ENCODE assay signal across 8 mouse cellular contexts in genomic region chr13:21718381-21719080, GRCm38 (mm10). TPM values are rescaled to one million over a fixed set of nuclear protein-coding genes. Genes with fewer than 3 reads are reported as not detected.
DNase-seq lines count a peak whose midpoint lies in the region; ATAC-seq and TF ChIP-seq lines count a peak whose summit lies in the region.

No protein-coding gene starts in this region.

- 43% methylated on average over 4 of the region's 4 CpGs for WGBS in lung, embryonic 15.5 days
- 57% methylated on average over 4 of the region's 4 CpGs for WGBS in intestine, embryonic 15.5 days
- 60% methylated on average over 4 of the region's 4 CpGs for WGBS in neural tube, embryonic 13.5 days

- peak overlapping the region; percentile 89 for H3K27ac ChIP-seq in lung, embryonic 15.5 days
- peak overlapping the region; percentile 75 for H3K27ac ChIP-seq in intestine, embryonic 15.5 days
- H3K27ac ChIP-seq in neural tube, embryonic 13.5 days (replicated peaks), result peak overlapping the region; percentile 82
- H3K27ac ChIP-seq in gastrocnemius, adult 2 months, result no peak overlapping the region

- DNase-seq in lung, adult 18-20 months, result no peak
- DNase-seq in embryo, embryonic 9.5 days (ENCODE audit: extremely low spot score), result peak; percentile 76
- DNase-seq in right cerebral cortex, adult 18-20 months, result no peak
- DNase-seq in gastrocnemius, adult 2 months, result no peak

- ATAC-seq in lung, embryonic 15.5 days (ENCODE audit: borderline replicate concordance, extremely low read depth, low FRiP score, low TSS enrichment), result no peak
- no peak for ATAC-seq in intestine, embryonic 15.5 days
- ATAC-seq in neural tube, embryonic 13.5 days (ENCODE audit: low read depth), result no peak
- no peak for ATAC-seq in activated CD4-positive, CD25-positive, alpha-beta regulatory T cell, adult 4 months

- intact Hi-C loops in gastrocnemius, adult 2 months (cut with DNase I), result loop anchor here (5.0 to 10.0 kb wide), 3 partner anchors 34 to 1966 kb away; partner anchors contain the start of genes Hist1h1b, Hist1h2ac, Hist1h2ak and Hist1h2an

- H3K4me1 ChIP-seq in lung, embryonic 15.5 days, result peaks cover 33% of the 10 kb centered on the region
- peaks cover 16% of the 10 kb centered on the region for H3K4me1 ChIP-seq in intestine, embryonic 15.5 days (replicated peaks)
- H3K4me1 ChIP-seq in neural tube, embryonic 13.5 days (replicated peaks), result peaks cover 49% of the 10 kb centered on the region

- H3K27me3 ChIP-seq in lung, embryonic 15.5 days, result no peaks in the 10 kb centered on the region
- no peaks in the 10 kb centered on the region for H3K27me3 ChIP-seq in intestine, embryonic 15.5 days (replicated peaks)
- no peaks in the 10 kb centered on the region for H3K27me3 ChIP-seq in neural tube, embryonic 13.5 days

- H3K36me3 ChIP-seq in lung, embryonic 15.5 days, result no peaks in the 10 kb centered on the region
- H3K36me3 ChIP-seq in intestine, embryonic 15.5 days, result no peaks in the 10 kb centered on the region
- no peaks in the 10 kb centered on the region for H3K36me3 ChIP-seq in neural tube, embryonic 13.5 days

- peak overlapping the region; percentile 63 for H3K4me2 ChIP-seq in lung, embryonic 15.5 days
- H3K4me2 ChIP-seq in intestine, embryonic 15.5 days (replicated peaks), result peak overlapping the region; percentile 65
- H3K4me2 ChIP-seq in neural tube, embryonic 13.5 days, result peak overlapping the region; percentile 67

- peak overlapping the region; percentile 44 for H3K4me3 ChIP-seq in lung, embryonic 15.5 days
- peak overlapping the region; percentile 39 for H3K4me3 ChIP-seq in intestine, embryonic 15.5 days (replicated peaks)
- H3K4me3 ChIP-seq in neural tube, embryonic 13.5 days, result peak overlapping the region; percentile 42
- no peak overlapping the region for H3K4me3 ChIP-seq in gastrocnemius, adult 2 months

- H3K9me3 ChIP-seq in lung, embryonic 15.5 days, result no peaks in the 10 kb centered on the region
- no peaks in the 10 kb centered on the region for H3K9me3 ChIP-seq in intestine, embryonic 15.5 days
- H3K9me3 ChIP-seq in neural tube, embryonic 13.5 days, result no peaks in the 10 kb centered on the region

- peak overlapping the region; percentile 55 for H3K9ac ChIP-seq in lung, embryonic 15.5 days
- peak overlapping the region; percentile 52 for H3K9ac ChIP-seq in intestine, embryonic 15.5 days
- peak overlapping the region; percentile 79 for H3K9ac ChIP-seq in neural tube, embryonic 13.5 days

- TF ChIP-seq CTCF in gastrocnemius, adult 2 months (IDR thresholded peaks at IDR 0.05), result no peak

RNA-seq across cellular contexts. Expression of gene Hist1h3h, which starts 1.1 kb away (rescaled TPM):
- 11.8 and 14.4 TPM in 2 replicates for polyA plus RNA-seq in lung, embryonic 15.5 days (2015; fragmentation: Nextera tagmentation; extraction: Ambion mirVana)
- polyA plus RNA-seq in intestine, embryonic 15.5 days (2015; fragmentation: Nextera tagmentation; extraction: Ambion mirVana), result 5.4 and 13.1 TPM in 2 replicates
- polyA plus RNA-seq in neural tube, embryonic 13.5 days (2015; fragmentation: Nextera tagmentation; extraction: Ambion mirVana), result 2.7 and 3.3 TPM in 2 replicates
- total RNA-seq in gastrocnemius, adult 2 months (2021), result 1 to 10 TPM; 1.2 to 2.1 TPM
- polyA plus RNA-seq in activated CD4-positive, CD25-positive, alpha-beta regulatory T cell, adult 4 months (2017; shearing (Covaris generic)), result 1 to 10 TPM in 1 of 2 experiments, not detected in 1; 6.0 TPM

RNA-seq across cellular contexts. Expression of gene Hist1h2ai, which starts 2.3 kb away (rescaled TPM):
- polyA plus RNA-seq in lung, embryonic 15.5 days (2015; fragmentation: Nextera tagmentation; extraction: Ambion mirVana), result 25.5 and 29.4 TPM in 2 replicates
- polyA plus RNA-seq in intestine, embryonic 15.5 days (2015; fragmentation: Nextera tagmentation; extraction: Ambion mirVana), result 14.7 and 32.5 TPM in 2 replicates
- 5.9 TPM in 1 of 2 replicates, not detected in the other for polyA plus RNA-seq in neural tube, embryonic 13.5 days (2015; fragmentation: Nextera tagmentation; extraction: Ambion mirVana)
- total RNA-seq in gastrocnemius, adult 2 months (2021), result 1 to 10 TPM in 1 of 2 experiments, not detected in 1; 2.2 TPM
- 1 to 10 TPM in 1 of 2 experiments, not detected in 1; 5.1 TPM for polyA plus RNA-seq in activated CD4-positive, CD25-positive, alpha-beta regulatory T cell, adult 4 months (2017; shearing (Covaris generic))

RNA-seq across cellular contexts. Expression of gene Hist1h2bl, which starts 2.6 kb away (rescaled TPM):
- 2.0 and 3.0 TPM in 2 replicates for polyA plus RNA-seq in lung, embryonic 15.5 days (2015; fragmentation: Nextera tagmentation; extraction: Ambion mirVana)
- polyA plus RNA-seq in intestine, embryonic 15.5 days (2015; fragmentation: Nextera tagmentation; extraction: Ambion mirVana), result 1.4 and 4.3 TPM in 2 replicates
- polyA plus RNA-seq in neural tube, embryonic 13.5 days (2015; fragmentation: Nextera tagmentation; extraction: Ambion mirVana), result 1.4 and 1.5 TPM in 2 replicates
- total RNA-seq in gastrocnemius, adult 2 months (2021), result 1 to 10 TPM; 3.9 to 6.5 TPM
- polyA plus RNA-seq in activated CD4-positive, CD25-positive, alpha-beta regulatory T cell, adult 4 months (2017; shearing (Covaris generic)), result 1 to 10 TPM in 1 of 2 experiments, not detected in 1; 1.2 TPM

RNA-seq across cellular contexts. Expression of gene Hist1h2bm, which starts 3.3 kb away (rescaled TPM):
- 4.5 and 5.5 TPM in 2 replicates for polyA plus RNA-seq in lung, embryonic 15.5 days (2015; fragmentation: Nextera tagmentation; extraction: Ambion mirVana)
- 1.7 and 4.3 TPM in 2 replicates for polyA plus RNA-seq in intestine, embryonic 15.5 days (2015; fragmentation: Nextera tagmentation; extraction: Ambion mirVana)
- polyA plus RNA-seq in neural tube, embryonic 13.5 days (2015; fragmentation: Nextera tagmentation; extraction: Ambion mirVana), result 1.2 and 1.4 TPM in 2 replicates
- total RNA-seq in gastrocnemius, adult 2 months (2021), result 1 to 10 TPM in 1 of 2 experiments, not detected in 1; 1.2 TPM
- 1 to 10 TPM; 2.4 to 2.8 TPM for polyA plus RNA-seq in activated CD4-positive, CD25-positive, alpha-beta regulatory T cell, adult 4 months (2017; shearing (Covaris generic))

RNA-seq across cellular contexts. Expression of gene Hist1h4j, which starts 16.3 kb away (rescaled TPM):
- 1.8 and 3.1 TPM in 2 replicates for polyA plus RNA-seq in lung, embryonic 15.5 days (2015; fragmentation: Nextera tagmentation; extraction: Ambion mirVana)
- polyA plus RNA-seq in intestine, embryonic 15.5 days (2015; fragmentation: Nextera tagmentation; extraction: Ambion mirVana), result 1.2 and 1.6 TPM in 2 replicates
- polyA plus RNA-seq in neural tube, embryonic 13.5 days (2015; fragmentation: Nextera tagmentation; extraction: Ambion mirVana), result 1.0 and 1.7 TPM in 2 replicates
- total RNA-seq in gastrocnemius, adult 2 months (2021), result 1 to 10 TPM in 1 of 2 experiments, under 1 TPM in 1; 0.42 to 1.1 TPM
- polyA plus RNA-seq in activated CD4-positive, CD25-positive, alpha-beta regulatory T cell, adult 4 months (2017; shearing (Covaris generic)), result under 1 TPM in 1 of 2 experiments, not detected in 1; 0.61 TPM
